Mouse (Mus musculus) erythroid progenitor cell, adult 5-6 weeks (primary cell): ENCODE results near the gene Xpnpep2. TPM values are rescaled to one million over a fixed set of nuclear protein-coding genes. Genes with fewer than 3 reads are reported as not detected.

ENCODE experiments used
- ATAC-seq: replicated peaks from 2 replicates; pipeline ENCODE4 v1.8.0; 2016; ENCODE audit warnings: moderate number of reproducible peaks, mild to moderate bottlenecking, moderate TSS enrichment, inconsistent platforms; ENCODE audit not compliant: poor library complexity, low FRiP score, severe bottlenecking
- total RNA-seq, 2 experiments: library from RNA; stranded (forward) in 1 of 2; stranded (reverse) in 1 of 2; fragments of 150-400 nt in 1 of 2; fragments of 186-747, 209-891 nt in 1 of 2; gene quantifications; 2 replicates each; pipeline versions ENCODE4 v1.2.3 to v1.2.4; 2015 to 2017; ENCODE audit warnings: low replicate concordance in 2 of 2

Gene Xpnpep2
- total RNA-seq, 2 experiments from 2014 or later = not detected

- no peak for ATAC-seq
Measured at GRCm38 (mm10) chrX:48155489-48155888, 47.0 kb downstream of the Xpnpep2 start.

GRCm38 (mm10) chrX:48157396-48157795 lies 48.9 kb downstream of the Xpnpep2 start:
- ATAC-seq = no peak

DNA sequence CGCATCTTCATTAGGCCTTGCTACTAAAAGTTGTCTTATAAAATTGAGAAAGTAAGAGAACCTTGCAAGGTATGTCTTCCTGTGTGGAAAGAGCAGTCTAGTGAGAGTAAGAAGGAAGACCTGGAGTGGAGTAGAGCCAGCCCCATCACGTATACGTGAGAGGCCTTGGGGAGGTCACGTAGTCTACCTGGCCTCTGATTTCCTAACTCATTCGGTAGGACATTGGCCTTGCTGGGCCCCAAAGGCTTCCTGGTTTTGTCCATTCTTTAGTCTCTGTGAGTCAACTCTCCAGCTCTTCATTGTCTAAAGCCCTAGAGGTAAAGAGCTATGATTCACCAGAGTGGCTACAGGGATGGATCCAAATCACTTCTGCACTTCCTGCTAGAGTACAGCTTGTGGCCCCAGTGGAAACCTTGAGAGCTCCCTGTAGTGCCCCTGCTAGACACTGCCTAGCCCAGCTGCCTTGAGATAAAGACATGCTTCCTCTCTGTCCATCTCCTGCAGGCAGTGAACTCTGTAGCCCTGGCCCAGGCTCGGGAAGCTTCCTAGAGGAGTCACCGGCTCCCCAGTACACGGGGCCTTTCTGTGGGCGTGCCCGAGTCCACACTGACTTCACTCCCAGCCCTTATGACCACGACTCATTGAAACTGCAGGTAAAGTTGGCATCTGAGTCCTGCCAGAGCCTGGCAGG lies 49.8 kb downstream of the Xpnpep2 start:
- no peak for ATAC-seq

- no peak for ATAC-seq
Measured at GRCm38 (mm10) chrX:48169892-48170291, 61.4 kb downstream of the Xpnpep2 start.

- no peak for ATAC-seq
Measured at GRCm38 (mm10) chrX:48170368-48170767, 61.8 kb downstream of the Xpnpep2 start.

GRCm38 (mm10) chrX:48181844-48182243 lies 73.3 kb downstream of the Xpnpep2 start:
- no peak for ATAC-seq

GRCm38 (mm10) chrX:48184703-48185102 lies 76.2 kb downstream of the Xpnpep2 start:
- ATAC-seq = no peak

Other genes with a start within 250 kb of the Xpnpep2 start
- gene Smarca1, start 215.8 kb upstream of the Xpnpep2 start, total RNA-seq (2015; ENCODE audit: low replicate concordance) = not detected in 2 replicates
- not detected in 2 replicates for gene Smarca1, start 215.8 kb upstream of the Xpnpep2 start, total RNA-seq (2017; ENCODE audit: low replicate concordance)
- 14.3 and 20.2 TPM in 2 replicates for gene Ocrl, start 196.3 kb upstream of the Xpnpep2 start, total RNA-seq (2015; ENCODE audit: low replicate concordance)
- gene Ocrl, start 196.3 kb upstream of the Xpnpep2 start, total RNA-seq (2017; ENCODE audit: low replicate concordance) = 0.76 and 2.1 TPM in 2 replicates
- gene Apln, start 73.9 kb upstream of the Xpnpep2 start, total RNA-seq (2015; ENCODE audit: low replicate concordance) = not detected in 2 replicates
- gene Apln, start 73.9 kb upstream of the Xpnpep2 start, total RNA-seq (2017; ENCODE audit: low replicate concordance) = not detected in 2 replicates
- 24.5 and 33.5 TPM in 2 replicates for gene Sash3, start 37.7 kb downstream of the Xpnpep2 start, total RNA-seq (2015; ENCODE audit: low replicate concordance)
- gene Sash3, start 37.7 kb downstream of the Xpnpep2 start, total RNA-seq (2017; ENCODE audit: low replicate concordance) = 13.0 and 24.5 TPM in 2 replicates
- gene Zdhhc9, start 100.2 kb downstream of the Xpnpep2 start, total RNA-seq (2015; ENCODE audit: low replicate concordance) = 5.9 and 15.9 TPM in 2 replicates
- gene Zdhhc9, start 100.2 kb downstream of the Xpnpep2 start, total RNA-seq (2017; ENCODE audit: low replicate concordance) = 0.39 and 3.7 TPM in 2 replicates
- 5.4 and 8.4 TPM in 2 replicates for gene Utp14a, start 148.1 kb downstream of the Xpnpep2 start, total RNA-seq (2015; ENCODE audit: low replicate concordance)
- 8.4 and 10.4 TPM in 2 replicates for gene Utp14a, start 148.1 kb downstream of the Xpnpep2 start, total RNA-seq (2017; ENCODE audit: low replicate concordance)
- 32.1 and 40.2 TPM in 2 replicates for gene Bcorl1, start 232.6 kb downstream of the Xpnpep2 start, total RNA-seq (2015; ENCODE audit: low replicate concordance)
- gene Bcorl1, start 232.6 kb downstream of the Xpnpep2 start, total RNA-seq (2017; ENCODE audit: low replicate concordance) = 86.3 and 87.1 TPM in 2 replicates